ENCODE assay signal across 10 mouse cellular contexts in the genomic region with DNA sequence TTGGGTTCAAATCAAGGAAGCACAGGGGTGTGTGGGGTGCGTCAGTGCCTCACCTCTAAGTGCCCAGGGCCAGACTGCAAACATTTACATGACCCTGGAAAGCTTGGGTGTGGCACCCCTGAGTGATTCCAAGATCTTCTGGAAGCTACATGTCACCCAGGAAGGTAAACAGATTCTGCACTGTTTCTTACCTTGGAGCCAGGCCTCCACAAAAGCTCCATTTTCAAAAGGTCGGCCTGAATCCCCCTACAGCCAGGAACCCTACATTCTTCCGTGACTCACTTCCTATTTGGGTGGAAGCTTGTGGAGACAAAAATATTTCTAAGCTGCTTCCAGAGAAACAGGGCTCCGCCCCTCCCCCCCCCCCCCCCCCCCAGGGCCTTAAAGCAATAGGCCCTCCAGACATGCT. TPM values are rescaled to one million over a fixed set of nuclear protein-coding genes. Genes with fewer than 3 reads are reported as not detected.
DNase-seq lines count a peak whose midpoint lies in the region; ATAC-seq and TF ChIP-seq lines count a peak whose summit lies in the region.
"Had no signal": no experiment of that assay in that cellular context is flagged by ENCODE, and none has a peak within 500 bp of the region (broad histone marks: within the 10 kb centered on the region; RNA-seq: fewer than 3 reads in every experiment).

No protein-coding gene starts in this region.

- H3K4me1 ChIP-seq in heart, embryonic 13.5 days, result peaks cover 15% of the 10 kb centered on the region
- peaks cover 5% of the 10 kb centered on the region; the same call in 1 of the 2 replicates for H3K4me1 ChIP-seq in lung, postnatal 0 days (ENCODE audit: insufficient read depth, low read depth, low read length)
- H3K4me1 ChIP-seq: hindbrain, embryonic 15.5 days had no signal

- no peak for TF ChIP-seq CTCF in lung, postnatal 0 days (IDR thresholded peaks at IDR 0.05)

- H3K27me3 ChIP-seq in heart, embryonic 13.5 days (replicated peaks), result no peaks in the 10 kb centered on the region
- no peaks in the 10 kb centered on the region for H3K27me3 ChIP-seq in lung, postnatal 0 days (replicated peaks; ENCODE audit: insufficient read depth, low read length)
- H3K27me3 ChIP-seq: hindbrain, embryonic 15.5 days had no signal

- 0 out of 2 replicates have a peak overlapping the region, but pooled peaks have one; percentile 20 for H3K27ac ChIP-seq in heart, embryonic 13.5 days (replicated peaks)
- peak overlapping the region; percentile 60 for H3K27ac ChIP-seq in lung, postnatal 0 days (ENCODE audit: low read length)
- H3K27ac ChIP-seq: hindbrain, embryonic 15.5 days had no signal

- peak overlapping the region; percentile 38 for H3K9ac ChIP-seq in heart, embryonic 13.5 days
- no peak overlapping the region for H3K9ac ChIP-seq in lung, postnatal 0 days (replicated peaks; ENCODE audit: low read depth)
- H3K9ac ChIP-seq: hindbrain, embryonic 15.5 days had no signal

- 34% methylated on average over 4 of the region's 4 CpGs for WGBS in heart, embryonic 13.5 days
- WGBS in lung, postnatal 0 days, result 16% methylated on average over 3 of the region's 4 CpGs

- ATAC-seq in heart, embryonic 13.5 days (ENCODE audit: extremely low read depth, insufficient number of reproducible peaks, low FRiP score, low TSS enrichment), result no peak
- ATAC-seq in lung, postnatal 0 days, result peak; percentile 83

- peak overlapping the region; percentile 47 for H3K4me2 ChIP-seq in heart, embryonic 13.5 days
- H3K4me2 ChIP-seq in lung, postnatal 0 days (replicated peaks; ENCODE audit: low read depth, low read length), result peak overlapping the region; percentile 35
- H3K4me2 ChIP-seq: hindbrain, embryonic 15.5 days had no signal

- H3K9me3 ChIP-seq in heart, embryonic 13.5 days, result no peaks in the 10 kb centered on the region
- H3K9me3 ChIP-seq in lung, postnatal 0 days (ENCODE audit: low read length), result no peaks in the 10 kb centered on the region
- H3K9me3 ChIP-seq: hindbrain, embryonic 15.5 days had no signal

- peak; percentile 16 for DNase-seq in kidney, adult 11 months
- DNase-seq in kidney, adult 8-10 months, result no peak
- peak; percentile 56 for DNase-seq in R1 (ENCODE audit: low read depth, low spot score)
- DNase-seq in lung, postnatal 0 days (ENCODE audit: low spot score), result peak; percentile 84
- DNase-seq in spleen, postnatal 36 days (ENCODE audit: low spot score in 2 of 2), result no peak
- DNase-seq in spleen, adult 12 weeks (ENCODE audit: low spot score), result no peak
- no peak for DNase-seq in testis, postnatal 14 days (ENCODE audit: low spot score)
- DNase-seq: thymus, postnatal 14 days had no signal

- no peak overlapping the region for H3K4me3 ChIP-seq in heart, embryonic 13.5 days
- no peak overlapping the region for H3K4me3 ChIP-seq in lung, postnatal 0 days (ENCODE audit: low read depth, low read length)
- H3K4me3 ChIP-seq: hindbrain, embryonic 15.5 days had no signal

- TF ChIP-seq EP300 in lung, postnatal 0 days (IDR thresholded peaks at IDR 0.05), result no peak; the same call in none of the 2 replicates

- peaks cover 38% of the 10 kb centered on the region for H3K36me3 ChIP-seq in heart, embryonic 13.5 days
- peaks cover 7% of the 10 kb centered on the region; the same call in 1 of the 2 replicates for H3K36me3 ChIP-seq in lung, postnatal 0 days (ENCODE audit: insufficient read depth, low read length)

RNA-seq across cellular contexts. Expression of a gene that starts 34.3 kb away (rescaled TPM):
- 15.5 and 16.4 TPM in 2 replicates for polyA plus RNA-seq in heart, embryonic 13.5 days (2015; fragmentation: Nextera tagmentation; extraction: Ambion mirVana)
- 19.7 and 20.3 TPM in 2 replicates for polyA plus RNA-seq in lung, postnatal 0 days (2015; fragmentation: Nextera tagmentation; extraction: Ambion mirVana)

Comparison
In these comparisons a context has a peak if more than half of its experiments do, and no peak if none do; other contexts are left out.
1. DNase-seq: peak in kidney, adult 11 months (single experiment), R1 (single experiment) and lung, postnatal 0 days (single experiment); none in kidney, adult 8-10 months (0 of 2), spleen, postnatal 36 days (0 of 2), spleen, adult 12 weeks (single experiment) and testis, postnatal 14 days (single experiment).